Mouse (Mus musculus): ENCODE measurements at regions not wholly inside any gene's neighbourhood (a gene's known extent, or its start where the extent isn't known, plus 50 kb on each side); places are given as distances from the start of the nearest gene placed in this dataset.
A peak's percentile ranks its signal among the peaks of the same experiment; 100 is the strongest.

GRCm38 (mm10) chr16:30774951-30775661 lies 175.6 kb downstream of the Fam43a start:
- DNase-seq (ENCODE audit: low spot score in 2 of 2) = no peak

DNA sequence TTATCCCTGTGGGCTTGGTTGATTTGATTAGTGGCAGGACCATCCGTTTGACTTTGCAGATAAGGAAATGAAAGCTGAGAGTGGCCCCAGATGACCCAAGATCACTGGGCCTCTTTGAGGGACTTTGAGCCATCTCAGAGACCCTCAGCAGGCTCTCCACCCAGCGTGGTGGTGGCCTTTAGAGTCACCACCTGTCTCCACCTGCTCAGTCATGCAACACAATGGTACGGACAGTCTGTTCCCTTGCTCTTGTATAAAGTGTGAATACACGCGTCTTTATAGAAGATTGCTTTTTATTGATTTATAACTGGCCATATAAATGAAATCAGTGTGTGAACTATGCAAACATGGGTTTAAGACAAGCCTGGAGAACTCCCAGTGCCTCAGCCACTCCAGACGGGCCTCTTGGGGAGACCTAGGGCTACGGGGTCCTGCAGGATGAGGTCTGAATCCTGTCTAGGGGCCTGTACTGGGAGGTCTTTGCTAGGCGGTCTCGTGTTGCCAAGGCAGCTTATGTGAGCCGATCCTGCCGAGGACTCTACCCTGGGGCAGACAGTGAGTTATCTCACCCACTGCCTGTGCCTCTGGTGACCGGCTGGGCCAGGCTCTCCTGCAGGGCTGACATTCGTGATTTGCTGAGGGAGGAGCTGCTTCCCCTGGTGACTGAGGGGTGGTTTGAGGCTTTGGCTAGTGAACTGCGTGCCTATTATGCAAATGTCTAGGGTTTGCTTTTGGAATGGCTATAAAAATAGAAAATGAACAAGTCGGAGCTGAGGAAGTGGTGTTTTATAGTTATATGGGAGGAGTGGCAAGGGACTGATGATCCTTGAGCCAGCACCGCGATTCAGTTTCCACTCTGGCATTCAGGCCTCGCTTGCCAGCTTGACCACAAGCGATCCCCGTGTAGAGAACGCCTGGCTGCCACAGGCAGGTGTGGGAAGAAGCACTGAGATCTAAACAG lies 176.5 kb downstream of the Fam43a start:
- no peak for DNase-seq (ENCODE audit: low spot score in 2 of 2)

GRCm38 (mm10) chr16:30777416-30777815 lies 177.9 kb downstream of the Fam43a start:
- no peak for DNase-seq (ENCODE audit: low spot score in 2 of 2)

DNA sequence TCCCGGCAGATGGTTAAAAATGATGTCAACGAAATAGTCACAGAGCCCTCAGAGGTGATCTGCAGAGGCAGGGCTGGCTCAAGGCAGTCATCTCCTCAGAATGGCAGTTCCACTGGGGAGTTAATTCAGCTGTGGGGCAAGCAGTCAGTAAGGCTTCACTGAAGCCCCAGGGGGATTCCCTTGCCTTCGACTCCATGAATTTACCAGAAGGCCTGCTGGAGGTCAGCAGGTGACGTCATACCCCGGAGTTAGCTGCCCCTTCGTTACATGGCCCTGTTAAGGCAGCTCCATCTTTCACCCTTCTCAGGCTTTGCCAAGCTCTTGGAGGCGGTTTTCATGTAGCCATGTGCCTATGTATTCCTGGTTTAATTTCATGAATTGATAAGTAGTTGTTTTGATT lies 178.6 kb downstream of the Fam43a start:
- DNase-seq (ENCODE audit: low spot score in 2 of 2) = no peak

DNA sequence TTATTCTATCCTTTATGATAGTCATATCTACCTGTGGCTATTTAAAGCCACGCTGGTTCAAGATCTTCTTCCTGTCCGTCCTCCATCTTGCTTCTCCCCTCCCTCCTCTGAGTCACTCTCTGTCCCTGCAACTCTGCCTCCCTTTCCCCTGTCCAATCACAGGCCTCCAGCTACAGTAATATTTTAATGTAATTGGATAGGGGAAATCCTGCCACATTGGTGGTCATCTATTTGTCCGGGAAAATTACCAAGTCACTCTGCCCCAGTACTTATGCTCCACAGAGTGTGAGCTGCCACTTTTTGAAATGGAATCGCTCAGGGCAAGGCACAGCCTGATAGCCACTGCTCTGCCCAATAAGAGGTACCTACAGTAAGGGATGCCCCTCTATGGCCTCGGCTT lies 179.4 kb downstream of the Fam43a start:
- DNase-seq (ENCODE audit: low spot score in 2 of 2) = no peak

DNA sequence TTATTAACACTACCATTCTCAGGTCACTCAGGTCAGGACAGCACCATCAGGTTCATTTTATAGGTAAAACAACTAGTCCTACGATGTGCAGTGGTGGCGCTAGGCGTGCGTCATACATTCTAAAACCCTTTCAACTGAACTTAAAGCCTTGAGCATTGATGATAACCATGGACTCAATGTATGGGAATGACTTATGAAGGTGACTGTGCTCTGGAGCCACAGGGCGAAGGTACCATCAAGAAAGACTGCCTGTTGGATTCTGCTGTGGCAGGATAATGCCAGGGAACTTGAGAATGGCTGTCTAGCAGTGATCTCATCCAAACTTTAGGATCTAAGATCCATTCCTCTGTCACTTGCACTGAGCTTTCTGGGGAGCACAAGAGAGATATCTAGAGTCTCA lies 184.7 kb downstream of the Fam43a start:
- no peak for DNase-seq (ENCODE audit: low spot score in 2 of 2)

DNA sequence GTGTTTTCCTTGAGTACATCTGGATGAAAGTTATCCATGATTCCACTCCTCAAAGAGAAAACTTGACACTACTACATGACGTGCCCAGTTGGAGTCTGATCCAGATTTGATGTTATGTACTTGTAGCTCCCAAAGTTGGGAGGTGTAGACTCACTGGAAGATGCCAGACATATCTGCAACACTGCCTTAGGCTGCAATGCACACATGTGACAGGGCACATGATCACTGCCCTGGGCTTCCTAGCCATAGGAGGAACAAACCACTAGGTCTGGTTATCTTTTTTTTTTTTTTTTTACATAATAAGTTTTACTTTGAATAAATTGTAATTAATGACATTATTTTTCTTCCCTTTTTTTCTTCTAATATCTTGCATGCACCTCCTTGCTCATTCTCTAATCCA lies 185.4 kb downstream of the Fam43a start:
- no peak for DNase-seq (ENCODE audit: low spot score in 2 of 2)

GRCm38 (mm10) chr16:30786060-30786459 lies 186.5 kb downstream of the Fam43a start:
- DNase-seq (ENCODE audit: low spot score in 2 of 2) = no peak

DNA sequence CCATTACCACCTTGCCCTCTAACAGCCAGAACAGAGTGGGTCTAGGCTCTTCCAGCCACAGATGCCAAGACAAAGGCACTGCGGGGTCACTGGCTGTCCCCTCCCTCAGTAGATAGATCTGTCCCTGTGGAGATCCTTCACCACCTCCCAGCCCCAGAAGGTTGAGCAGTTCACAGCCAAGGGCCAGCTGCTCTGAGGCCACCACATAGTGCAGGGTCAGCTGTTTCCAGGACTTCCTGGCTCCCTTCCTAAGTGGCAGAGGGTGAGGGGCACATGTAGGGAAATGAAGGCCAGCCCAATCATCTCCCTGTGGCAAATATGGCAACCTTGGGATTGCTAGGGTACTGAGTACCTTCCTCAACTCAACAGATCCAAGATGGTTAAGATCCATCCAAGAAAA lies 187.8 kb downstream of the Fam43a start:
- DNase-seq (ENCODE audit: low spot score in 2 of 2) = no peak

DNA sequence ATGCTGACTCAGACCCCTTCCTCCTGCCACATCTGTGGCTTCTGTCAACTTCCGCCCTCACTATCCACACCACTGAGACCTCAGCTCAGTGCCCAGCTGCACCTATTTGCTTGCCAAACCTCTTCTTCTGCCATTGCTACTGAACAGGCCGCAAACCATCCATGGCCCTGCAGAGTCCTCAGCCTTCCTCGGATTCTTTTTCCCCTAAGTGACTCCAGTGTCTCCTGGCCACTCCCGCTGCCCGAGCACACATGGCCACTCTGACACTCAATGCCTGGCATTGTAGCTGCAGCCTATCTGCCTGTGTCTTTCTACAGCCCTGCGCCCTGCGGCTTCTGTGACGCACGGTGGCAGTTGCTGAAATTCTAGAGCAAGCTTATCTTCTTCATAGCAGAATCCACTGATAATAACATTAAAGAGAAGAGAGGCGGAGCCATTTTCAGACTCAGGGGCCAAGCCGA lies 188.8 kb downstream of the Fam43a start:
- no peak for DNase-seq (ENCODE audit: low spot score in 2 of 2)

GRCm38 (mm10) chr16:30788944-30789781 lies 189.6 kb downstream of the Fam43a start:
- DNase-seq (ENCODE audit: low spot score in 2 of 2) = no peak

DNA sequence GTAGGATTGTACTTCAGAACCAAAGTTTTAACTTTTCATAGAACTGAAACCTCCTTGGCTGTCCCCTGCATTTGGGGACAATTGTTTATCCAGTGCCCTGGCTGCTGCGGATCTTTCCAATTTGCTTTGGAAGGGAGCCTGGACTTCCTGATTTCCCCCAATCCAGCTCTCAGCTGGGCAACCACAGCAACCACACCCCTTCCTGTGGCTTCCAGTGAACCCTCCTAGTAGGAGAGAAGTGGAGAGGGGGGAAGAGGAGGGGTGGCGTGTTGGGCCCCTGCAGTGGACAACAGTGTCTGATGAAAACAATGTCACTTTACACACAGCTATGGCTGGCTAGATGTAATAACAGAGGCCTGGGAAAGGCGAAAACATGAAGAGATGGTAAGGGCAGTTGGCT lies 190.5 kb downstream of the Fam43a start:
- peak in 1 of 2 experiments; percentile 31 for DNase-seq (ENCODE audit: low spot score in 2 of 2)

- no peak for DNase-seq (ENCODE audit: low spot score in 2 of 2)
These were observed 191.1 kb downstream of the Fam43a start for GRCm38 (mm10) chr16:30790551-30791001.

DNA sequence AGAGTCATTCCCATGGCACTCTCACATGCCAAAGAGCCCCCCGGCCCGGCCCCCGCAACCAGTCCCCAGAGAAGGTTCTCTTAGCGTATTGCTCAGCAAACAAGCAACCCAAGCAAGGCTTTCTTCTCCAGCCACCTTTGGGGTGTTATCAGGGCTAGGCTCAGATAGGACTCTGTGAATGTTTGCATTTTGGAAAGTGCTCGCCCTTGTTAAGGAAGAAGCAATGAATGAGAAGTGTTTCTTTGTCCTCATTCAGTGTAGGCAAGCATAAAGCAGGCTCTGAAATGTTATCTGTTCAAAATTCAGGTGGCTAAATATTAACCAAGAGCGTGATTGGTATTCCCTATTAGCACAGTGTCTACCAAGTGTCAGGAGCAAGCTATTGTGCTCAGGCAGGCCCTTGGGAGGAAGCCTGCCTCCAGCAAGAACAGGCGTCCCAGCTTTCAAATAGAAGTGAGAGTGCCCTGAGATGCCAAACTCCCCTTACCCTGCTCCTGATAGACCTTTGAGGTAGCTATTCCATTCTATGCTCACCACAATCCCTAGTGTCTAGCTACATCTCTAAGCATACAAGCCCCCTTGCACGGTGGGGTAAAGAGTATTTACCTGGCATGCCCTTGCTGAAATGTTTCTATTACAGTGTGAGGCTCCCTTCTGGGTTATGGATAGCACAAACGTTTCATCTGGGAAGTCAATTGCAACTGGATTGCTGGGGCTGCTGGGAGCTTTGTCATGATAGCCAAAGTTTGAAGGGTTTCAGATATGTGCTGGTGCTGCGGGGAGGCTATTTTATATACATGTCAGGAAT lies 191.7 kb downstream of the Fam43a start:
- no peak for DNase-seq (ENCODE audit: low spot score in 2 of 2)

GRCm38 (mm10) chr16:30792738-30793377 lies 193.3 kb downstream of the Fam43a start:
- no peak for DNase-seq (ENCODE audit: low spot score in 2 of 2)

- no peak for DNase-seq (ENCODE audit: low spot score in 2 of 2)
These were observed 193.8 kb downstream of the Fam43a start for GRCm38 (mm10) chr16:30793378-30793753.

GRCm38 (mm10) chr16:30793856-30794255 lies 194.3 kb downstream of the Fam43a start:
- no peak for DNase-seq (ENCODE audit: low spot score in 2 of 2)

DNA sequence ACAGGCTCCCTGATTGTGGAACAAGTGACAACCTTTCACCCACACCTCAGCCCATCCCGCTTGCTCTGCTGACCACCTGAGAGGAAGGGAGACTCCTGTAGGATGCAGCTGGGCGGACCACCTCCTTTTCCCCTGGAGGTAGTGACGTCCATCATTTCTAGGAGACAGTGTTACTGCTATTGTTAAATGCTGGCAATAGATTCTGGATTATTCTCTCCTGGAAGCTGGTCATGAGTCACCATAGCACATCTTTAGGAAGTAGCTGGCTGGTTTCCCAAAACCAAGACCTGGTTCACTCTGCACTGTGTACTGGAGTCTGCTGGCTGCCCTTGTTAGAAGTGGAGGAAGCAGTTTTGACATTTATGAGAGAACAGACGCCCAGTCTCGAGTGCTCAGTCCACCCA lies 196.0 kb downstream of the Fam43a start:
- DNase-seq (ENCODE audit: low spot score in 2 of 2) = no peak

DNA sequence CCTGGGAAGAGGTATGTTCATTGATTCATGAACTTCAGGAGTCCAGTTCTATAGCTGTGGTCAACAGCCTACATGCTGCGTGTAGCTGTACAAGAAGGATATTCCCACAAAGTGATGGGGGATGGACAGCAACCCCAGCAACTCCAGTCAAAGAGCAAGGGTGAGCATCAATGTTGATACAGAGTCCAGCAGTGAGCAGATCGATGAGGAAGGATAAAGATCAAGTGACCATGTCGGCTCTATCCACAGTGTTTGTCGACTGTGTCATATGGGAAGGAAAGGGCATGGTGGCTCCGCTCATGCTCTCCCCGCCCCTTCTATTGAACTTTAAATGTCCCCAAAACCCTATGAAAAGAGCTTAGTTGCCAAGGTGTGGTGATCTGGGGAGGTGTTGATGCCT lies 196.6 kb downstream of the Fam43a start:
- DNase-seq (ENCODE audit: low spot score in 2 of 2) = no peak

GRCm38 (mm10) chr16:30797006-30797405 lies 197.5 kb downstream of the Fam43a start:
- no peak for DNase-seq (ENCODE audit: low spot score in 2 of 2)
